Mouse (Mus musculus) hindbrain, embryonic 14.5 days (tissue): ENCODE data around the gene Rasgef1a. TPM values are rescaled to one million over a fixed set of nuclear protein-coding genes. Genes with fewer than 3 reads are reported as not detected.
A peak's percentile ranks its signal among the peaks of the same experiment; 100 is the strongest.

Source experiments
- ATAC-seq: fragments of 200-750 bp; cut with Nextera tagmentation; 2 replicates; pipeline ENCODE4 v1.8.0; 2017; ENCODE audit warnings: moderate number of reproducible peaks, mild to moderate bottlenecking, moderate TSS enrichment, moderate library complexity; ENCODE audit not compliant: low FRiP score
- DNase-seq: peaks from one replicate; pipeline ENCODE4 v3.0.0-alpha.2; 2015; ENCODE audit warnings: low spot score
- H3K27ac ChIP-seq: fragments of 300-500 bp; sonication (generic); 2 replicates; pipeline ENCODE4 v1.5.1; 2014; ENCODE audit warnings: mild to moderate bottlenecking, moderate library complexity
- H3K27me3 ChIP-seq: fragments of 300-500 bp; sonication (generic); 2 replicates; pipeline ENCODE4 v1.6.1; 2014; ENCODE audit warnings: mild to moderate bottlenecking, low read length, mixed read lengths; ENCODE audit not compliant: control insufficient read depth, insufficient read depth
- H3K36me3 ChIP-seq: fragments of 300-500 bp; sonication (generic); replicated peaks from 2 replicates; pipeline ENCODE4 v1.6.1; 2014; ENCODE audit not compliant: control insufficient read depth, insufficient read depth
- H3K4me1 ChIP-seq: fragments of 300-500 bp; sonication (generic); replicated peaks from 2 replicates; pipeline ENCODE4 v1.6.1; 2014; ENCODE audit warnings: antibody characterized with exemption, low read length, mixed read lengths; ENCODE audit not compliant: control insufficient read depth, insufficient read depth
- H3K4me2 ChIP-seq: fragments of 300-500 bp; sonication (generic); replicated peaks from 2 replicates; pipeline ENCODE4 v1.6.1; 2014; ENCODE audit warnings: mild to moderate bottlenecking, moderate library complexity
- H3K4me3 ChIP-seq: fragments of 300-500 bp; sonication (generic); replicated peaks from 2 replicates; pipeline ENCODE4 v1.5.1; 2014; ENCODE audit warnings: mild to moderate bottlenecking, low read length
- H3K9ac ChIP-seq: fragments of 300-500 bp; sonication (generic); 2 replicates; pipeline ENCODE4 v1.6.1; 2014
- H3K9me3 ChIP-seq: fragments of 300-500 bp; sonication (generic); 2 replicates; pipeline ENCODE4 v1.6.1; 2016; ENCODE audit warnings: low read length; ENCODE audit not compliant: control insufficient read depth
- WGBS: fragments of 180-500 bp; shearing (Covaris S2); extraction: QIAGEN DNeasy Blood & Tissue Kit; methylation state at CpG from one replicate; pipeline ENCODE4 v1.1.7; 2014; 5-methylcytosine and 5-hydroxymethylcytosine counted together
- polyA plus RNA-seq: library from polyadenylated mRNA; unstranded; fragments of >200 nt; fragmentation: Nextera tagmentation; extraction: Ambion mirVana; gene quantifications from 2 replicates; pipeline ENCODE4 v1.2.1, GENCODE M21; 2014

Rasgef1a gene
- polyA plus RNA-seq, 1 experiment from 2014 or later = 1.5 TPM

GRCm38 (mm10) chr6:118064968-118065530, 53.8 kb downstream of the Rasgef1a start:
- ATAC-seq (peak; percentile 58), DNase-seq (peak; percentile 72)
- H3K4me1 ChIP-seq = peaks cover 17% of the 10 kb centered on the region; the same call in 1 of the 2 replicates
- no peaks in the 10 kb centered on the region for H3K9me3 ChIP-seq
- no peak overlapping the region for H3K4me3 ChIP-seq
- no peaks in the 10 kb centered on the region; the same call in 1 of the 2 replicates for H3K27me3 ChIP-seq
- H3K9ac ChIP-seq = 0 out of 2 replicates have a peak overlapping the region, but pooled peaks have one; percentile 8
- WGBS = 12% methylated on average over 7 of the region's 7 CpGs
- peak overlapping the region; percentile 91 for H3K4me2 ChIP-seq
- no peak overlapping the region for H3K27ac ChIP-seq
- no peaks in the 10 kb centered on the region for H3K36me3 ChIP-seq

- DNase-seq (peak; percentile 47), ATAC-seq (peak; percentile 39)
- H3K4me1 ChIP-seq = peaks cover 17% of the 10 kb centered on the region; the same call in 1 of the 2 replicates
- peak overlapping the region; percentile 53 for H3K9ac ChIP-seq
- H3K4me3 ChIP-seq = peak overlapping the region; percentile 40
- H3K27me3 ChIP-seq = no peaks in the 10 kb centered on the region; the same call in 1 of the 2 replicates
- no peaks in the 10 kb centered on the region for H3K9me3 ChIP-seq
- H3K4me2 ChIP-seq = peak overlapping the region; percentile 91
- 0% methylated on average over 12 of the region's 12 CpGs for WGBS
- no peaks in the 10 kb centered on the region for H3K36me3 ChIP-seq
- no peak overlapping the region for H3K27ac ChIP-seq
Observed at GRCm38 (mm10) chr6:118065837-118066198, 54.6 kb downstream of the Rasgef1a start.

- ATAC-seq (peak; percentile 47), DNase-seq (no peak)
- Histone ChIP-seq H3K9me3 (no peaks in the 10 kb centered on the region), H3K4me1 (peaks cover 17% of the 10 kb centered on the region; the same call in 1 of the 2 replicates), H3K9ac (peak overlapping the region; percentile 53), H3K4me2 (peak overlapping the region; percentile 91), H3K27ac (no peak overlapping the region), H3K4me3 (peak overlapping the region; percentile 40), H3K27me3 (no peaks in the 10 kb centered on the region; the same call in 1 of the 2 replicates), H3K36me3 (no peaks in the 10 kb centered on the region)
- 2% methylated on average over 40 of the region's 40 CpGs for WGBS
Observed at GRCm38 (mm10) chr6:118066199-118067081, 55.2 kb downstream of the Rasgef1a start.

GRCm38 (mm10) chr6:118067720-118068119, 56.5 kb downstream of the Rasgef1a start:
- H3K27ac ChIP-seq = no peak overlapping the region
- DNase-seq = no peak
- no peaks in the 10 kb centered on the region for H3K36me3 ChIP-seq
- ATAC-seq = no peak
- H3K4me1 ChIP-seq = peaks cover 17% of the 10 kb centered on the region; the same call in 1 of the 2 replicates
- no peak overlapping the region for H3K4me3 ChIP-seq
- no peaks in the 10 kb centered on the region; the same call in 1 of the 2 replicates for H3K27me3 ChIP-seq
- H3K9ac ChIP-seq = no peak overlapping the region
- H3K4me2 ChIP-seq = no peak overlapping the region
- H3K9me3 ChIP-seq = no peaks in the 10 kb centered on the region
- WGBS = 72% methylated on average over 7 of the region's 7 CpGs

GRCm38 (mm10) chr6:118070321-118071012, 59.2 kb downstream of the Rasgef1a start:
- peaks cover 19% of the 10 kb centered on the region; the same call in 1 of the 2 replicates for H3K4me1 ChIP-seq
- DNase-seq (no peak), ATAC-seq (no peak)
- no peak overlapping the region for H3K4me3 ChIP-seq
- H3K27ac ChIP-seq = no peak overlapping the region
- H3K9me3 ChIP-seq = no peaks in the 10 kb centered on the region
- no peak overlapping the region for H3K4me2 ChIP-seq
- H3K27me3 ChIP-seq = no peaks in the 10 kb centered on the region; the same call in 1 of the 2 replicates
- WGBS = 71% methylated on average over 5 of the region's 5 CpGs
- H3K36me3 ChIP-seq = no peaks in the 10 kb centered on the region
- H3K9ac ChIP-seq = no peak overlapping the region

- no peak for ATAC-seq
- 87% methylated on average over 4 of the region's 4 CpGs for WGBS
- H3K36me3 ChIP-seq = no peaks in the 10 kb centered on the region
Observed at GRCm38 (mm10) chr6:118071013-118071350, 59.7 kb downstream of the Rasgef1a start.

GRCm38 (mm10) chr6:118071416-118071815, 60.2 kb downstream of the Rasgef1a start:
- no peaks in the 10 kb centered on the region; the same call in 1 of the 2 replicates for H3K27me3 ChIP-seq
- no peak overlapping the region for H3K4me3 ChIP-seq
- ATAC-seq = no peak
- H3K36me3 ChIP-seq = no peaks in the 10 kb centered on the region
- H3K27ac ChIP-seq = no peak overlapping the region
- DNase-seq = no peak
- no peak overlapping the region for H3K4me2 ChIP-seq
- H3K4me1 ChIP-seq = peaks cover 10% of the 10 kb centered on the region; the same call in 1 of the 2 replicates
- no peaks in the 10 kb centered on the region for H3K9me3 ChIP-seq
- 51% methylated on average over 3 of the region's 3 CpGs for WGBS
- no peak overlapping the region for H3K9ac ChIP-seq

More at GRCm38 (mm10) chr6:118071013-118071350, 59.7 kb downstream of the Rasgef1a start:
- Histone ChIP-seq H3K4me1 (peaks cover 14% of the 10 kb centered on the region; the same call in 1 of the 2 replicates), H3K9ac (no peak overlapping the region), H3K9me3 (no peaks in the 10 kb centered on the region), H3K27me3 (no peaks in the 10 kb centered on the region; the same call in 1 of the 2 replicates), H3K4me2 (no peak overlapping the region), H3K4me3 (no peak overlapping the region), H3K27ac (no peak overlapping the region)
- no peak for DNase-seq

- Histone ChIP-seq H3K9me3 (no peaks in the 10 kb centered on the region), H3K4me1 (peaks cover 6% of the 10 kb centered on the region; the same call in 1 of the 2 replicates), H3K9ac (no peak overlapping the region), H3K4me2 (no peak overlapping the region), H3K27ac (no peak overlapping the region), H3K27me3 (no peaks in the 10 kb centered on the region; the same call in 1 of the 2 replicates), H3K4me3 (no peak overlapping the region), H3K36me3 (no peaks in the 10 kb centered on the region)
- ATAC-seq (no peak), DNase-seq (no peak)
- 84% methylated on average over 1 of the region's 1 CpGs for whole genome bisulfite sequencing
Observed at GRCm38 (mm10) chr6:118072176-118072575, 60.9 kb downstream of the Rasgef1a start.

- 60% methylated on average over 3 of the region's 3 CpGs for WGBS
- Histone ChIP-seq H3K9ac (no peak overlapping the region), H3K27ac (no peak overlapping the region)
Observed at GRCm38 (mm10) chr6:118074151-118074550, 62.9 kb downstream of the Rasgef1a start.

More at GRCm38 (mm10) chr6:118074151-118074550, 62.9 kb downstream of the Rasgef1a start:
- ATAC-seq (no peak), DNase-seq (no peak)
- Histone ChIP-seq H3K4me2 (no peak overlapping the region), H3K36me3 (no peaks in the 10 kb centered on the region), H3K27me3 (no peaks in the 10 kb centered on the region), H3K9me3 (no peaks in the 10 kb centered on the region), H3K4me3 (no peak overlapping the region), H3K4me1 (peaks cover 6% of the 10 kb centered on the region; the same call in 1 of the 2 replicates)
